Mouse (Mus musculus) induced T-regulatory cell, adult 2 months (primary cell): ENCODE results near the gene Otog.

Experiments used
- DNase-seq: peaks from one replicate; pipeline ENCODE4 v3.0.0-alpha.2; 2012; ENCODE audit warnings: low read depth

Gene Otog

GRCm38 (mm10) chr7:46282276-46282675 lies 41.5 kb downstream of the Otog start:
- no peak for DNase-seq

GRCm38 (mm10) chr7:46283681-46284080 lies 42.9 kb downstream of the Otog start:
- no peak for DNase-seq

- DNase-seq: no peak
Measured at GRCm38 (mm10) chr7:46285161-46285839, 44.5 kb downstream of the Otog start.

- DNase-seq: no peak
Measured at GRCm38 (mm10) chr7:46286391-46286790, 45.6 kb downstream of the Otog start.

- DNase-seq: no peak
Measured at GRCm38 (mm10) chr7:46287051-46287450, 46.3 kb downstream of the Otog start.

- DNase-seq: no peak
Measured at GRCm38 (mm10) chr7:46296330-46296729, 55.5 kb downstream of the Otog start.

GRCm38 (mm10) chr7:46301031-46301632 lies 60.3 kb downstream of the Otog start:
- no peak for DNase-seq

- no peak for DNase-seq
Measured at GRCm38 (mm10) chr7:46313486-46313885, 72.7 kb downstream of the Otog start.

GRCm38 (mm10) chr7:46314220-46315009 lies 73.6 kb downstream of the Otog start:
- peak; percentile 1 for DNase-seq

- no peak for DNase-seq
Measured at GRCm38 (mm10) chr7:46315692-46316091, 74.9 kb downstream of the Otog start.

GRCm38 (mm10) chr7:46316948-46317347 lies 76.2 kb downstream of the Otog start:
- no peak for DNase-seq

- no peak for DNase-seq
Measured at GRCm38 (mm10) chr7:46321242-46321641, 80.5 kb downstream of the Otog start.

GRCm38 (mm10) chr7:46327896-46328295 lies 87.1 kb downstream of the Otog start:
- no peak for DNase-seq

- no peak for DNase-seq
Measured at GRCm38 (mm10) chr7:46337397-46337796, 96.6 kb downstream of the Otog start.

GRCm38 (mm10) chr7:46339818-46340217 lies 99.0 kb downstream of the Otog start:
- no peak for DNase-seq

GRCm38 (mm10) chr7:46340295-46340694 lies 99.5 kb downstream of the Otog start:
- no peak for DNase-seq

- no peak for DNase-seq
Measured at GRCm38 (mm10) chr7:46341471-46341870, 100.7 kb downstream of the Otog start.

GRCm38 (mm10) chr7:46347692-46348091 lies 106.9 kb downstream of the Otog start:
- DNase-seq: no peak

- no peak for DNase-seq
Measured at GRCm38 (mm10) chr7:46348813-46349212, 108.0 kb downstream of the Otog start.

GRCm38 (mm10) chr7:46350119-46350702 lies 109.4 kb downstream of the Otog start:
- no peak for DNase-seq

GRCm38 (mm10) chr7:46352748-46353147 lies 112.0 kb downstream of the Otog start:
- DNase-seq: no peak

GRCm38 (mm10) chr7:46353216-46353615 lies 112.4 kb downstream of the Otog start:
- DNase-seq: no peak

- peak; percentile 32 for DNase-seq
Measured at GRCm38 (mm10) chr7:46353875-46354274, 113.1 kb downstream of the Otog start.
